Mouse (Mus musculus) embryonic facial prominence, embryonic 10.5 days (tissue): ENCODE measurements around the gene Sox5. TPM values are rescaled to one million over a fixed set of nuclear protein-coding genes. Genes with fewer than 3 reads are reported as not detected.
A peak's percentile ranks its signal among the peaks of the same experiment; 100 is the strongest.

Experiments used
- DNase-seq: peaks from one replicate; pipeline ENCODE4 v3.0.0-alpha.2; 2017; ENCODE audit warnings: low spot score
- H3K27ac ChIP-seq: fragments of 300-500 bp; sonication (generic); replicated peaks from 2 replicates; pipeline ENCODE4 v1.5.1; 2016; ENCODE audit warnings: mild to moderate bottlenecking
- H3K27me3 ChIP-seq: fragments of 300-500 bp; sonication (generic); replicated peaks from 2 replicates; pipeline ENCODE4 v1.6.1; 2016; ENCODE audit warnings: low read depth, mild to moderate bottlenecking; ENCODE audit not compliant: poor library complexity, severe bottlenecking
- H3K36me3 ChIP-seq: fragments of 300-500 bp; sonication (generic); replicated peaks from 2 replicates; pipeline ENCODE4 v1.6.1; 2016; ENCODE audit warnings: mild to moderate bottlenecking, moderate library complexity
- H3K4me1 ChIP-seq: fragments of 300-500 bp; sonication (generic); 2 replicates; pipeline ENCODE4 v1.6.1; 2016
- H3K4me3 ChIP-seq: fragments of 300-500 bp; sonication (generic); 2 replicates; pipeline ENCODE4 v1.5.1; 2016; ENCODE audit warnings: mild to moderate bottlenecking, moderate library complexity
- H3K9me3 ChIP-seq: fragments of 300-500 bp; sonication (generic); 2 replicates; pipeline ENCODE4 v1.6.1; 2016; ENCODE audit warnings: mild to moderate bottlenecking
- WGBS: fragments of 180-500 bp; shearing (Covaris S2); methylation state at CpG from one replicate; pipeline ENCODE4 v1.1.7; 2016; 5-methylcytosine and 5-hydroxymethylcytosine counted together
- polyA plus RNA-seq: library from polyadenylated mRNA; unstranded; fragments of >200 nt; fragmentation: Nextera tagmentation; extraction: Ambion mirVana; gene quantifications from 2 replicates; pipeline ENCODE4 v1.2.1, GENCODE M21; 2016

Gene Sox5
- polyA plus RNA-seq, 1 experiment from 2014 or later: 65.1 TPM

DNA sequence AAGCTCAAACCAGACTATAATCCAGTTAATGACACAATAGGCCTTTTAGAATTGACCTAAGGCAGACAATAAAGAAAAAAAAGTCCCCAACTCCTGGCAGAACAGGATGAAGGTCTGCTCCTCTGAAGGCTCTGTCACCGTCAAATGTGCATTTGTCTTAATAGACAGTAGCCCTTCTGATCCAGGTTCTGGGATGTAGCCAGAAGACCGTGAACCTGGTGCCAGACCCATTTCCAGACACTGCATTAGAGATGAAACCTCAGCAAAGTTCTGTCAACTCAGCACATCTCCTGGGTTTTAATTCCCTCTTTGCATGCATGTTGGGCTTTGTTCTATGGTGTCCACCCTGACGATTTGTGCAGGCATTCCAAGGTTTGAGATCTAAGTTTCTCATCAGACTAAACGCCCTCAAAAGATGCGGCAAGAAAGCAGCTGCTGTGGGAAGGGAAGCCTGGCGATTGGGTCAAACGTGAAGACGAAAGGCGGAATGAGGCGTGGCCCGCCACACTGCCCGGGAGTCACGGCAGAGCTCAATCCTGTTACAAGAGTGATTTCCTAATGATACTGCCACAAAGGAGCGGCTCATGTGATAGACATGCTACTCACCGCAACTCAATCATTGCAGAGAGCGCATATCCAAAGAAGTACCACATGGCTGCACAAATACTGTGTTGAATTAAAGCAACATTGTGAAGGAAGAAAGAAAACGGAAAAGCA is 394.1 kb downstream of the Sox5 start:
- no peaks in the 10 kb centered on the region for H3K36me3 ChIP-seq
- DNase-seq: no peak
- no peaks in the 10 kb centered on the region for H3K9me3 ChIP-seq
- H3K4me3 ChIP-seq: no peak overlapping the region
- H3K27me3 ChIP-seq: no peaks in the 10 kb centered on the region
- 81% methylated on average over 17 of the region's 17 CpGs for WGBS
- H3K27ac ChIP-seq: no peak overlapping the region
- peaks cover 9% of the 10 kb centered on the region for H3K4me1 ChIP-seq

DNA sequence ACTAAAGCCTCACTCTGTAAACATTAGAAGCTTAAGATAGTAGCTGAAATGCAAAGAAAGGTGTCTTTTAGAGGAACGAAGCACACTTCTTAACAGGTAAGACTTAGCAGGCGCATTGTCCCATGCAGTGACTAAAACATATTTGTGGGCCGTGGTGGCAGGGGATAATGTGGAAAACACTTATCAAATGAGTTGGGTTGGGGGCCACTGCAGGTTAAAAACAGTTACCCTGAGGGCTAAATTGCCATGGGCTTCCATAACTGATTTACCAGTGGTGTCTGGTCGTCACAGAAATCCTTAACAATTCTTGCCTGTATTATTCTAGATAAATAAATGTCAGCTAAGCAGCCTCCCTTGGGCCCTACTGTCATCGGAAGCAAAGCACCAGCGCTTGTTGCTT is 401.1 kb downstream of the Sox5 start:
- WGBS: 74% methylated on average over 6 of the region's 6 CpGs
- Histone ChIP-seq H3K9me3 (no peaks in the 10 kb centered on the region), H3K36me3 (no peaks in the 10 kb centered on the region), H3K4me1 (peaks cover 11% of the 10 kb centered on the region), H3K27ac (no peak overlapping the region), H3K27me3 (no peaks in the 10 kb centered on the region), H3K4me3 (no peak overlapping the region)
- DNase-seq: no peak

DNA sequence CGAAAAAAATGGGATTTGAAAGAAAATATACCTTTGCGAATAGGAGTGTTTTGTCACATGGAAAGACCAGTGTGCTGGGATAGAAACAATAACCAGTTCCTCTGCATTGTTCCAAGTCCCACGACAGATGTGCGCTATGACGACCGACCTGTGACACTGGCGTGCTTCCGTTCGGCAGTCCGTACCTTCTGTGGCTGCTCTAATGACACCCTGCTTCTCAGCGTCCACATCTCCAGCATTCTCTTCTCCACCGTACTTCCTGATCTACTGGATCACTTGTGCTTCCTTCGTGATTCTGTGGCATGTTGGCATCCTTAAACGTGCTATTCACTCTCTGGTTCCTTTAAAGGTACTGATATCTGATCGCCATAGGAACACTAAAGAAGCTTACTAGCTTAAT is 401.6 kb downstream of the Sox5 start:
- H3K27ac ChIP-seq: no peak overlapping the region
- no peaks in the 10 kb centered on the region for H3K27me3 ChIP-seq
- H3K4me3 ChIP-seq: no peak overlapping the region
- no peaks in the 10 kb centered on the region for H3K36me3 ChIP-seq
- no peaks in the 10 kb centered on the region for H3K9me3 ChIP-seq
- no peak for DNase-seq
- 79% methylated on average over 15 of the region's 15 CpGs for WGBS
- peaks cover 11% of the 10 kb centered on the region for H3K4me1 ChIP-seq

DNA sequence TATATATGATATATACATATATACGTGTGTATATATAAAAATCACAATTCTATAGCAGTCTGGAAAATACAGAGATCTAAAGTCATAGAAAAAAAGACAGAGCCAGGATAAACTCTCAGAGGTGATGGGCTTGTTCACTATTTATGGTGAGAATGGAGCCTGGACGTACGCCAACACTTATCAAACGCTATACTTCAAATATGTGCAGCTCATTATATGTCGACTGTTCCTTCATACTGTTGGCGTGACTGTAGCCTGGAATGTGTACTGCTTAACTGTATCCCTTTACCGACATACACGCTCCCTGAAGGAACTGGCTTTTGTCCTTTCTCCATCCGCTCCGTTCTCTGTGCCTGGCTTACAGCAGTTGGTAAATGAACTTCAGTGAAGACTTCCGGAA is 407.0 kb downstream of the Sox5 start:
- WGBS: 95% methylated on average over 11 of the region's 11 CpGs
- H3K4me1 ChIP-seq: no peaks in the 10 kb centered on the region
- H3K27ac ChIP-seq: no peak overlapping the region
- H3K27me3 ChIP-seq: no peaks in the 10 kb centered on the region
- no peak for DNase-seq
- no peak overlapping the region for H3K4me3 ChIP-seq
- H3K9me3 ChIP-seq: no peaks in the 10 kb centered on the region
- no peaks in the 10 kb centered on the region for H3K36me3 ChIP-seq

DNA sequence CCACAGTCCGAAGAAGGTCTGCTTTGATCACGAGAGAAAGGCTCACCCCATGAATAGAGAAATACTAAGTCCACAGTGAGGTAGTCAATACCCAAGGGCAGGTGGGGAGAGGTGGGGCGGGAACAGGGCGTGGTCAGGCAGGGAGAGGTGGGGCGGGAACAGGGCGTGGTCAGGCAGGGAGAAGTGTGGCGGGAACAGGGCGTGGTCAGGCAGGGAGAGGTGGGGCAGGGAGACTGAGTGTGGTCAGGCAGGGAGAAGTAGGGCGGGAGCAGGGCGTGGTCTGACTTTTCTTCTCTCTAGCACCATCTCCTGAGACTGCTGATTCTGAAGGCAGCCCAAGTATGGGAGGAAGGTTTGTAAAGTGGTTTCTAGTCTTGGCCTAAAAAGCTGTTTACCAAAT is 411.1 kb downstream of the Sox5 start:
- Histone ChIP-seq H3K27ac (no peak overlapping the region), H3K4me3 (no peak overlapping the region), H3K4me1 (no peaks in the 10 kb centered on the region), H3K27me3 (no peaks in the 10 kb centered on the region), H3K9me3 (no peaks in the 10 kb centered on the region), H3K36me3 (no peaks in the 10 kb centered on the region)
- DNase-seq: no peak
- 58% methylated on average over 10 of the region's 10 CpGs for WGBS

- 0 out of 2 replicates have a peak, but pooled peaks cover 6% of the 10 kb centered on the region for H3K9me3 ChIP-seq
- 94% methylated on average over 11 of the region's 11 CpGs for WGBS
- H3K27me3 ChIP-seq: no peaks in the 10 kb centered on the region
- no peak overlapping the region for H3K27ac ChIP-seq
- no peaks in the 10 kb centered on the region for H3K4me1 ChIP-seq
- H3K36me3 ChIP-seq: no peaks in the 10 kb centered on the region
- no peak for DNase-seq
- no peak overlapping the region for H3K4me3 ChIP-seq
Measured at GRCm38 (mm10) chr6:144367626-144368077, 414.1 kb downstream of the Sox5 start.

GRCm38 (mm10) chr6:144361267-144362038 is 420.3 kb downstream of the Sox5 start:
- H3K9me3 ChIP-seq: 0 out of 2 replicates have a peak, but pooled peaks cover 6% of the 10 kb centered on the region
- H3K4me1 ChIP-seq: peaks cover 15% of the 10 kb centered on the region
- no peaks in the 10 kb centered on the region for H3K27me3 ChIP-seq
- H3K27ac ChIP-seq: peak overlapping the region; percentile 4; the same call in 1 of the 2 replicates
- H3K36me3 ChIP-seq: no peaks in the 10 kb centered on the region
- 16% methylated on average over 5 of the region's 5 CpGs for WGBS
- no peak overlapping the region for H3K4me3 ChIP-seq
- DNase-seq: no peak

- no peaks in the 10 kb centered on the region for H3K9me3 ChIP-seq
- no peaks in the 10 kb centered on the region for H3K36me3 ChIP-seq
- no peaks in the 10 kb centered on the region for H3K27me3 ChIP-seq
- H3K4me1 ChIP-seq: peaks cover 15% of the 10 kb centered on the region
- no peak overlapping the region for H3K4me3 ChIP-seq
- DNase-seq: no peak
- 92% methylated on average over 4 of the region's 4 CpGs for WGBS
- H3K27ac ChIP-seq: no peak overlapping the region
Measured at GRCm38 (mm10) chr6:144357081-144357480, 424.7 kb downstream of the Sox5 start.

- H3K27me3 ChIP-seq: no peaks in the 10 kb centered on the region
- 90% methylated on average over 6 of the region's 6 CpGs for WGBS
- no peak overlapping the region for H3K27ac ChIP-seq
- no peak overlapping the region for H3K4me3 ChIP-seq
- H3K36me3 ChIP-seq: no peaks in the 10 kb centered on the region
- no peaks in the 10 kb centered on the region for H3K9me3 ChIP-seq
- DNase-seq: no peak
- no peaks in the 10 kb centered on the region for H3K4me1 ChIP-seq
Measured at GRCm38 (mm10) chr6:144351049-144351448, 430.7 kb downstream of the Sox5 start.

DNA sequence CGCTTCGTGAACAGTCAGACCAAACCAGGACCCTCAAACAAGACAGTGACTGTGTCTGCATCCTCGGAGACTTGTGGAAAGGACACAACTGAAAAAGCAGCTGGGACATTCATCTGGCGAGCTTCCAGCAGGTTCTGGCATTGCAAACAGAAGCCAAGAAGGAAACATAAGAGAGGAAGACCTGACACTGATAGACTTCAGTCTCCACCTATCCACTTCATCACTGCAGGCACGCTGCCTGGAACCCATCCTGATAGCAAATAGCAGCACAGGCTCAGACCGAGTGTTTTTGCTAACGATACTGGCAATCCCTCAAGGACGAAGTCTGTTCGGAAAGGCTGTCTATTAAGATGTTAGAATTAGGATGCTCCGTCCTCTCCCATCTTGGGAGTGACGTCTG is 438.4 kb downstream of the Sox5 start:
- no peaks in the 10 kb centered on the region for H3K27me3 ChIP-seq
- H3K27ac ChIP-seq: no peak overlapping the region
- 85% methylated on average over 11 of the region's 11 CpGs for WGBS
- DNase-seq: no peak
- H3K36me3 ChIP-seq: no peaks in the 10 kb centered on the region
- no peak overlapping the region for H3K4me3 ChIP-seq
- peaks cover 5% of the 10 kb centered on the region for H3K9me3 ChIP-seq
- H3K4me1 ChIP-seq: no peaks in the 10 kb centered on the region

DNA sequence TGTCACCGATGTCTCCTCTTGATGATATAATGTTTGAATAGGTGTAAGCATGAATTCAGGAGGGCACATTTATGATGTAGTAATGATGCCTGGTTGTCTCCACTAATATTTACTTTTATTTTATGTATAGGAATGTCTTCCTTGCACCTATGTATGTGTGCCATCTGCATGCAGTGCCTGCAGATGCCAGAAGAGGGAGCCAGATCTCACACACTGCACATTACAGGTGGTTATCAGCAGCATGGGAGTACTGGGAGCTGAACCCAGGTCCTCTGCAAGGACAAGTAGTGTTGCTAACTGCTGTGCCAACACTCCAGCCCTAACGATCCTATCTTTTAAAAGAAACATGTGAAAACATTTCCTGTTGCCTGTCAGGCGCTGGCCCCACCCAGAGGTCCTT is 442.2 kb downstream of the Sox5 start:
- H3K9me3 ChIP-seq: peaks cover 5% of the 10 kb centered on the region

GRCm38 (mm10) chr6:144339006-144339405 is 442.8 kb downstream of the Sox5 start:
- Histone ChIP-seq H3K4me3 (no peak overlapping the region), H3K36me3 (no peaks in the 10 kb centered on the region), H3K9me3 (peaks cover 5% of the 10 kb centered on the region), H3K27ac (no peak overlapping the region), H3K4me1 (peaks cover 13% of the 10 kb centered on the region), H3K27me3 (no peaks in the 10 kb centered on the region)
- WGBS: 78% methylated on average over 13 of the region's 13 CpGs
- DNase-seq: no peak

More for the DNA sequence above, 442.2 kb downstream of the Sox5 start:
- no peaks in the 10 kb centered on the region for H3K27me3 ChIP-seq
- no peak overlapping the region for H3K27ac ChIP-seq
- peaks cover 13% of the 10 kb centered on the region for H3K4me1 ChIP-seq
- no peaks in the 10 kb centered on the region for H3K36me3 ChIP-seq
- 96% methylated on average over 3 of the region's 3 CpGs for WGBS
- no peak overlapping the region for H3K4me3 ChIP-seq
- no peak for DNase-seq

- H3K27me3 ChIP-seq: no peaks in the 10 kb centered on the region
- peaks cover 13% of the 10 kb centered on the region for H3K4me1 ChIP-seq
- WGBS: 78% methylated on average over 4 of the region's 4 CpGs
- H3K36me3 ChIP-seq: no peaks in the 10 kb centered on the region
- H3K9me3 ChIP-seq: peaks cover 5% of the 10 kb centered on the region
- DNase-seq: no peak
- no peak overlapping the region for H3K27ac ChIP-seq
- no peak overlapping the region for H3K4me3 ChIP-seq
Measured at GRCm38 (mm10) chr6:144338221-144338620, 443.6 kb downstream of the Sox5 start.
